Mouse (Mus musculus) kidney, adult 2 months (tissue): ENCODE data around the gene Pdzd7. TPM values are rescaled to one million over a fixed set of nuclear protein-coding genes. Genes with fewer than 3 reads are reported as not detected.

Experiments used
- DNase-seq: peaks from one replicate; pipeline ENCODE4 v3.0.0; 2021
- H3K27ac ChIP-seq: fragments of 200-500 bp; 2 replicates; pipeline ENCODE4 v1.5.1; 2012; ENCODE audit warnings: low read depth, low read length, control low read depth, inconsistent platforms; ENCODE audit not compliant: insufficient read depth
- H3K27me3 ChIP-seq: fragments of 200-500 bp; replicated peaks from 2 replicates; pipeline ENCODE4 v1.6.1; 2012; ENCODE audit warnings: mild to moderate bottlenecking, moderate library complexity, low read length, inconsistent platforms; ENCODE audit not compliant: control insufficient read depth, insufficient read depth
- H3K36me3 ChIP-seq: fragments of 200-500 bp; 2 replicates; pipeline ENCODE4 v1.6.1; 2012; ENCODE audit warnings: mild to moderate bottlenecking, moderate library complexity, low read length, inconsistent platforms; ENCODE audit not compliant: control insufficient read depth, insufficient read depth
- H3K4me1 ChIP-seq: fragments of 200-500 bp; 2 replicates; pipeline ENCODE4 v1.6.1; 2011; ENCODE audit warnings: low read length; ENCODE audit not compliant: control insufficient read depth, insufficient read depth
- H3K4me3 ChIP-seq: fragments of 200-500 bp; 2 replicates; pipeline ENCODE4 v1.5.1; 2011; ENCODE audit warnings: mild to moderate bottlenecking, low read depth, low read length, control low read depth; ENCODE audit not compliant: insufficient read depth
- CTCF ChIP-seq: fragments of 200-500 bp; conservative IDR thresholded peaks from 2 replicates; pipeline ENCODE4 v1.5.1; 2011; ENCODE audit warnings: low read depth, mild to moderate bottlenecking, control low read depth, low read length, moderate library complexity, mixed read lengths; ENCODE audit not compliant: insufficient read depth, insufficient read length
- POLR2A ChIP-seq: fragments of 200-500 bp; IDR thresholded peaks from one replicate; pipeline ENCODE4 v1.6.1; 2011; ENCODE audit warnings: low read depth, low read length, control low read depth
- WGBS: fragments of 180-500 bp; shearing (Covaris S2); methylation state at CpG from one replicate; pipeline ENCODE4 v1.1.7; 2018; 5-methylcytosine and 5-hydroxymethylcytosine counted together
- polyA plus RNA-seq: library from polyadenylated mRNA; depleted of rRNA; stranded (reverse); fragments of >200 nt; gene quantifications from 2 replicates; pipeline ENCODE4 v1.2.3, GENCODE M21; 2012

The Pdzd7 gene
- polyA plus RNA-seq, 1 experiment = 0.74 TPM

DNA sequence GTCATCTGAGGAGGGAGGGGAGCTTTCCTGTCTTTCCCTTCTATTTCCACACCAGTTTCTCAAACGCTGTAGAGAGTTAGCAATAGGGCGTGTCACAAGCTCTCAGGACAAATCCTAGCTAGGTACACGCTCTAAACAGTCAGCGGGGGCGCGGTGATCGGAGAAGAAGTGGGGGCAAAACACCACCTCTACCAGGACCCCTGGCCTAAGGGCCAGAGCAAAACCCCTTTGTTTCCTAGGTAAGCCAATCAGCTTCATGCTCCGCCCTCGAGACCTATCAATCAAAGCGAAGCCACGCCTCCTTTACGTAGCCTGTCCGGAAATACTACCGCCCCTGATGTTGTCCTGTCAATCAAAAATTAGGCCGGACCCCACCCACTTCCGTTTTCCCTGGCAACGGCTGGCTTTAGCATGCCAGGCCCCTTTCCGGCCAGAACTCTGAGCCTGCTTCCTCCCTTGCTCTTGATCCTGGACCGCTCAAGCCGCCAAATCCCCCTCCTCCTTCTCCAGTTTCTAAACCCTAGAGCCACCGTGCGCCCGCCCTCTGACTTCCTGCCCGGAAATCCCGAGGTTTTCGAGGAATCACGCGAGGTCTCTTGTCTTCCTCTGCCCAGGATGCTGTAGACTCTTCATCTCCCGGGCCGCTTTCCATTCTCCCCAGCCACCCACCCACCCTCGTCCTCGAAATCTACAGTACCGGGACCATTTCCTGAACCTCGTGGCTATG is 12.8 kb upstream of the Pdzd7 start:
- H3K27ac ChIP-seq = peak overlapping the region; percentile 95
- peak overlapping the region; percentile 77 for H3K4me3 ChIP-seq
- DNase-seq = peak; percentile 97
- no peaks in the 10 kb centered on the region for H3K27me3 ChIP-seq
- TF ChIP-seq POLR2A = no peak
- TF ChIP-seq CTCF = no peak
- under 1% methylated on average over 34 of the region's 34 CpGs for WGBS
- no peaks in the 10 kb centered on the region for H3K36me3 ChIP-seq
- peaks cover 7% of the 10 kb centered on the region; the same call in 1 of the 2 replicates for H3K4me1 ChIP-seq

GRCm38 (mm10) chr19:45057724-45058112 is 12.2 kb upstream of the Pdzd7 start:
- H3K4me1 ChIP-seq = peaks cover 7% of the 10 kb centered on the region; the same call in 1 of the 2 replicates
- H3K4me3 ChIP-seq = peak overlapping the region; percentile 77
- no peak for DNase-seq
- H3K27me3 ChIP-seq = no peaks in the 10 kb centered on the region
- no peaks in the 10 kb centered on the region for H3K36me3 ChIP-seq
- TF ChIP-seq CTCF = no peak
- no peak for TF ChIP-seq POLR2A
- H3K27ac ChIP-seq = peak overlapping the region; percentile 95
- WGBS = 25% methylated on average over 7 of the region's 7 CpGs

DNA sequence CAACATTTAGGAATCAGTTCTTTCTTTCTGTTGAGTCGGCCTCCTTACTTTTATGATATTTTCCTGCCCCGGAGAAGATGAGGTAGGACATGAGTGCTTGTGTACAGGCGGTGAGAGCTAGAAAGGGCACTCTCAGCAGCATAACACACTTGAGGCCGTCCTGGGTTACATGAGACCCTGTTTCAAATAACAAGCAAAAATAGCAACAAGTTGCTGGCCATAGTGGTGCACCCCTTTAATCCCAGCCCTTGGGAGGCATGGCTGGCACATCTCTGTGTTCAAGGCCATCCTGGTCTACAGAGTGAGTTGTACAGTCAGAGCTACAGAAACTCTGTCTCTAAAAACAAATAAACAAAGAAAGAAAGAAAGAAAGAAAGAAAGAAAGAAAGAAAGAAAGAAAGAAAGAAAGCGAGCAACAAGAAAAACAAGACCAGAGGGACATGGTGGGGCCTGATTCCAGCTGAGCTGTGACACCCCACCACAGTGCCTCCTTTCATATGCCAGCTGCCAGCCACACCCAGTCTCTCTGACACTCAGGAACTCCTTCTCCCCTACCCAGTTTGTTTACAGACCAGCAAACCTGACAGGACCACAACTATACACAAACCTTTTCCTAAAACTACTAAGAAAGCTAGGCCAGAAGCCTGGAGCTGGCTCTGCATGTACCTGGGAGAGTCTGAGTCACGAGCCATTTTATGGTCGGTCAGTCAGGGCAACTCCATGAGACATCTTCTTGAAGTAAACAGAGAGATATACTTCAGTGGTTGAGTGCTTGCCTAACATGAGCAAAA is 11.6 kb upstream of the Pdzd7 start:
- H3K27me3 ChIP-seq = no peaks in the 10 kb centered on the region
- WGBS = 57% methylated on average over 7 of the region's 7 CpGs
- no peak for DNase-seq
- peaks cover 7% of the 10 kb centered on the region; the same call in 1 of the 2 replicates for H3K4me1 ChIP-seq
- no peak overlapping the region for H3K4me3 ChIP-seq
- H3K27ac ChIP-seq = peak overlapping the region; percentile 53; the same call in 1 of the 2 replicates
- H3K36me3 ChIP-seq = no peaks in the 10 kb centered on the region
- TF ChIP-seq POLR2A = no peak
- no peak for TF ChIP-seq CTCF

DNA sequence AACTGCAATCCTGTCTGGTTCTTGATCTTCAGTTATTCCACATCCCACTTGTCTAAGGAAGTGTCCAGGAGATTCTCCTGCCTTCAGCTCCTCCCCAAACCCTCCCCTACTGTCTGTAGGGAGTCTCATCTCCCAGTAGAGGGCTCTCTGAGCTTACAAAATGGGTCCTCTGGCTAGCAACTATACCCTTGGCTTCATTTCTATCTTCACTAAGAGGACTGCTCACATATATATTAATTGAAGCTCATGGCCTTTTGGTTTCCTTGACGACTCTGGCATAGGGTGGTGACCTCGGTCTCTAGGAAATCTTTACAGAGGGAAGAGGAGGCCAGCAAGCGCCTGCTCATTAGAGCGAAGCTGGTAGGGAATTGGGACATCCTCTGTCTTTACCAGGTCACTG is 10.8 kb upstream of the Pdzd7 start:
- no peaks in the 10 kb centered on the region for H3K36me3 ChIP-seq
- DNase-seq = peak; percentile 68
- no peaks in the 10 kb centered on the region for H3K27me3 ChIP-seq
- H3K4me1 ChIP-seq = peaks cover 7% of the 10 kb centered on the region; the same call in 1 of the 2 replicates
- no peak overlapping the region for H3K27ac ChIP-seq
- no peak for TF ChIP-seq POLR2A
- TF ChIP-seq CTCF = peak; percentile 56
- 32% methylated on average over 4 of the region's 4 CpGs for WGBS
- no peak overlapping the region for H3K4me3 ChIP-seq

- no peaks in the 10 kb centered on the region for H3K36me3 ChIP-seq
- no peak overlapping the region for H3K4me3 ChIP-seq
- no peak for DNase-seq
- peaks cover 7% of the 10 kb centered on the region; the same call in 1 of the 2 replicates for H3K4me1 ChIP-seq
- 81% methylated on average over 6 of the region's 6 CpGs for WGBS
- TF ChIP-seq CTCF = no peak
- TF ChIP-seq POLR2A = no peak
- no peaks in the 10 kb centered on the region for H3K27me3 ChIP-seq
- no peak overlapping the region for H3K27ac ChIP-seq
These were observed 9.6 kb upstream of the Pdzd7 start for GRCm38 (mm10) chr19:45054892-45055690.

GRCm38 (mm10) chr19:45053451-45053850 is 7.9 kb upstream of the Pdzd7 start:
- H3K4me1 ChIP-seq = peaks cover 7% of the 10 kb centered on the region; the same call in 1 of the 2 replicates
- no peak for TF ChIP-seq CTCF
- TF ChIP-seq POLR2A = no peak
- WGBS = 88% methylated on average over 8 of the region's 8 CpGs
- no peak overlapping the region for H3K27ac ChIP-seq
- no peaks in the 10 kb centered on the region for H3K27me3 ChIP-seq
- H3K4me3 ChIP-seq = no peak overlapping the region
- DNase-seq = no peak
- no peaks in the 10 kb centered on the region for H3K36me3 ChIP-seq
